Mouse (Mus musculus) kidney, adult 2 months (tissue): ENCODE results near the gene Ccdc96. TPM values are rescaled to one million over a fixed set of nuclear protein-coding genes. Genes with fewer than 3 reads are reported as not detected.

Experiments used
- DNase-seq: peaks from one replicate; pipeline ENCODE4 v3.0.0; 2021
- H3K27ac ChIP-seq: fragments of 200-500 bp; 2 replicates; pipeline ENCODE4 v1.5.1; 2012; ENCODE audit warnings: low read depth, low read length, control low read depth, inconsistent platforms; ENCODE audit not compliant: insufficient read depth
- H3K27me3 ChIP-seq: fragments of 200-500 bp; replicated peaks from 2 replicates; pipeline ENCODE4 v1.6.1; 2012; ENCODE audit warnings: mild to moderate bottlenecking, moderate library complexity, low read length, inconsistent platforms; ENCODE audit not compliant: control insufficient read depth, insufficient read depth
- H3K36me3 ChIP-seq: fragments of 200-500 bp; 2 replicates; pipeline ENCODE4 v1.6.1; 2012; ENCODE audit warnings: mild to moderate bottlenecking, moderate library complexity, low read length, inconsistent platforms; ENCODE audit not compliant: control insufficient read depth, insufficient read depth
- H3K4me1 ChIP-seq: fragments of 200-500 bp; 2 replicates; pipeline ENCODE4 v1.6.1; 2011; ENCODE audit warnings: low read length; ENCODE audit not compliant: control insufficient read depth, insufficient read depth
- H3K4me3 ChIP-seq: fragments of 200-500 bp; 2 replicates; pipeline ENCODE4 v1.5.1; 2011; ENCODE audit warnings: mild to moderate bottlenecking, low read depth, low read length, control low read depth; ENCODE audit not compliant: insufficient read depth
- CTCF ChIP-seq: fragments of 200-500 bp; conservative IDR thresholded peaks from 2 replicates; pipeline ENCODE4 v1.5.1; 2011; ENCODE audit warnings: low read depth, mild to moderate bottlenecking, control low read depth, low read length, moderate library complexity, mixed read lengths; ENCODE audit not compliant: insufficient read depth, insufficient read length
- POLR2A ChIP-seq: fragments of 200-500 bp; IDR thresholded peaks from one replicate; pipeline ENCODE4 v1.6.1; 2011; ENCODE audit warnings: low read depth, low read length, control low read depth
- WGBS: fragments of 180-500 bp; shearing (Covaris S2); methylation state at CpG from one replicate; pipeline ENCODE4 v1.1.7; 2018; 5-methylcytosine and 5-hydroxymethylcytosine counted together
- polyA plus RNA-seq: library from polyadenylated mRNA; depleted of rRNA; stranded (reverse); fragments of >200 nt; gene quantifications from 2 replicates; pipeline ENCODE4 v1.2.3, GENCODE M21; 2012

The Ccdc96 gene
- polyA plus RNA-seq, 1 experiment: 0.28 TPM

- no peaks in the 10 kb centered on the region for H3K4me1 ChIP-seq
- H3K36me3 ChIP-seq: no peaks in the 10 kb centered on the region
- DNase-seq: no peak
- H3K27me3 ChIP-seq: no peaks in the 10 kb centered on the region
- 74% methylated on average over 6 of the region's 6 CpGs for WGBS
- TF ChIP-seq POLR2A: no peak
- TF ChIP-seq CTCF: no peak
- no peak overlapping the region for H3K4me3 ChIP-seq
- no peak overlapping the region for H3K27ac ChIP-seq
These were observed 34.6 kb upstream of the Ccdc96 start for GRCm38 (mm10) chr5:36449710-36450358.

- WGBS: 28% methylated on average over 10 of the region's 10 CpGs
- TF ChIP-seq POLR2A (no peak), CTCF (no peak)
- DNase-seq: no peak
- no peaks in the 10 kb centered on the region for H3K4me1 ChIP-seq
- H3K27ac ChIP-seq: no peak overlapping the region
- H3K4me3 ChIP-seq: no peak overlapping the region
- no peaks in the 10 kb centered on the region for H3K36me3 ChIP-seq
- H3K27me3 ChIP-seq: no peaks in the 10 kb centered on the region
These were observed 33.3 kb upstream of the Ccdc96 start for GRCm38 (mm10) chr5:36451119-36451518.

- DNase-seq: no peak
- Histone ChIP-seq H3K27me3 (no peaks in the 10 kb centered on the region), H3K4me3 (no peak overlapping the region), H3K27ac (no peak overlapping the region), H3K4me1 (no peaks in the 10 kb centered on the region), H3K36me3 (no peaks in the 10 kb centered on the region)
- no peak for TF ChIP-seq CTCF
- no peak for TF ChIP-seq POLR2A
- WGBS: 59% methylated on average over 10 of the region's 10 CpGs
These were observed 32.5 kb upstream of the Ccdc96 start for GRCm38 (mm10) chr5:36451872-36452389.

- H3K4me3 ChIP-seq: no peak overlapping the region
These were observed 31.6 kb upstream of the Ccdc96 start for GRCm38 (mm10) chr5:36452821-36453220.

GRCm38 (mm10) chr5:36457706-36458105 lies 26.7 kb upstream of the Ccdc96 start:
- no peak for DNase-seq
- Histone ChIP-seq H3K27ac (no peak overlapping the region), H3K27me3 (no peaks in the 10 kb centered on the region), H3K4me3 (no peak overlapping the region), H3K4me1 (no peaks in the 10 kb centered on the region), H3K36me3 (no peaks in the 10 kb centered on the region)
- WGBS: 64% methylated on average over 4 of the region's 4 CpGs
- no peak for TF ChIP-seq POLR2A
- no peak for TF ChIP-seq CTCF

More at GRCm38 (mm10) chr5:36452821-36453220, 31.6 kb upstream of the Ccdc96 start:
- H3K4me1 ChIP-seq: no peaks in the 10 kb centered on the region
- 59% methylated on average over 6 of the region's 6 CpGs for WGBS
- TF ChIP-seq POLR2A (no peak), CTCF (no peak)
- no peaks in the 10 kb centered on the region for H3K27me3 ChIP-seq
- DNase-seq: no peak
- no peaks in the 10 kb centered on the region for H3K36me3 ChIP-seq
- no peak overlapping the region for H3K27ac ChIP-seq

- Histone ChIP-seq H3K4me1 (no peaks in the 10 kb centered on the region; the same call in 1 of the 2 replicates), H3K27ac (no peak overlapping the region), H3K36me3 (no peaks in the 10 kb centered on the region), H3K27me3 (no peaks in the 10 kb centered on the region), H3K4me3 (no peak overlapping the region)
- WGBS: 9% methylated on average over 4 of the region's 4 CpGs
- TF ChIP-seq POLR2A: no peak
- TF ChIP-seq CTCF: peak; percentile 76
- DNase-seq: peak; percentile 65
These were observed 25.5 kb upstream of the Ccdc96 start for GRCm38 (mm10) chr5:36458926-36459325.

GRCm38 (mm10) chr5:36460712-36461111 lies 23.7 kb upstream of the Ccdc96 start:
- TF ChIP-seq CTCF (no peak), POLR2A (no peak)
- no peak for DNase-seq
- no peak overlapping the region for H3K27ac ChIP-seq
- H3K27me3 ChIP-seq: no peaks in the 10 kb centered on the region
- WGBS: 78% methylated on average over 2 of the region's 2 CpGs
- H3K4me1 ChIP-seq: peaks cover under 1% of the 10 kb centered on the region; the same call in 1 of the 2 replicates
- H3K4me3 ChIP-seq: no peak overlapping the region
- H3K36me3 ChIP-seq: no peaks in the 10 kb centered on the region
